Mouse (Mus musculus) liver, embryonic 15.5 days (tissue): ENCODE measurements around the gene Arid3a. TPM values are rescaled to one million over a fixed set of nuclear protein-coding genes. Genes with fewer than 3 reads are reported as not detected.
A peak's percentile ranks its signal among the peaks of the same experiment; 100 is the strongest.

Source experiments
- ATAC-seq: fragments of 200-750 bp; cut with Nextera tagmentation; 2 replicates; pipeline ENCODE4 v1.8.0; 2017; ENCODE audit warnings: moderate number of reproducible peaks, mild to moderate bottlenecking, moderate library complexity; ENCODE audit not compliant: insufficient read depth
- H3K27ac ChIP-seq: fragments of 300-500 bp; sonication (generic); replicated peaks from 2 replicates; pipeline ENCODE4 v1.5.1; 2015; ENCODE audit warnings: mild to moderate bottlenecking, inconsistent platforms
- H3K27me3 ChIP-seq: fragments of 300-500 bp; sonication (generic); 2 replicates; pipeline ENCODE4 v1.6.1; 2015; ENCODE audit warnings: mild to moderate bottlenecking, inconsistent platforms
- H3K36me3 ChIP-seq: fragments of 300-500 bp; sonication (generic); replicated peaks from 2 replicates; pipeline ENCODE4 v1.6.1; 2015; ENCODE audit warnings: moderate library complexity, mild to moderate bottlenecking, inconsistent platforms
- H3K4me1 ChIP-seq: fragments of 300-500 bp; sonication (generic); replicated peaks from 2 replicates; pipeline ENCODE4 v1.6.1; 2015; ENCODE audit warnings: inconsistent platforms
- H3K4me2 ChIP-seq: fragments of 300-500 bp; sonication (generic); 2 replicates; pipeline ENCODE4 v1.6.1; 2015; ENCODE audit warnings: moderate library complexity, mild to moderate bottlenecking, inconsistent platforms
- H3K4me3 ChIP-seq: fragments of 300-500 bp; sonication (generic); replicated peaks from 2 replicates; pipeline ENCODE4 v1.5.1; 2015; ENCODE audit warnings: mild to moderate bottlenecking, inconsistent platforms
- H3K9ac ChIP-seq: fragments of 300-500 bp; sonication (generic); 2 replicates; pipeline ENCODE4 v1.6.1; 2015; ENCODE audit warnings: moderate library complexity, mild to moderate bottlenecking, inconsistent platforms
- H3K9me3 ChIP-seq: fragments of 300-500 bp; sonication (generic); replicated peaks from 2 replicates; pipeline ENCODE4 v1.6.1; 2016; ENCODE audit warnings: inconsistent platforms
- WGBS: fragments of 180-500 bp; shearing (Covaris S2); methylation state at CpG from one replicate; pipeline ENCODE4 v1.1.7; 2015; ENCODE audit warnings: mixed read lengths; ENCODE audit not compliant: insufficient replicate concordance; 5-methylcytosine and 5-hydroxymethylcytosine counted together
- polyA plus RNA-seq: library from polyadenylated mRNA; unstranded; fragments of >200 nt; fragmentation: Nextera tagmentation; extraction: Ambion mirVana; gene quantifications from 2 replicates; pipeline ENCODE4 v1.2.1, GENCODE M21; 2015

Gene Arid3a
- polyA plus RNA-seq, 1 experiment from 2014 or later = 6.1 TPM

- WGBS = 49% methylated on average over 27 of the region's 27 CpGs
- Histone ChIP-seq H3K9me3 (no peaks in the 10 kb centered on the region), H3K9ac (peak overlapping the region; percentile 39; the same call in 1 of the 2 replicates), H3K36me3 (peaks cover 33% of the 10 kb centered on the region), H3K4me2 (peak overlapping the region; percentile 58), H3K27ac (peak overlapping the region; percentile 78), H3K4me1 (peaks cover 98% of the 10 kb centered on the region), H3K4me3 (peak overlapping the region; percentile 18; the same call in 1 of the 2 replicates), H3K27me3 (no peaks in the 10 kb centered on the region)
- ATAC-seq = peak; percentile 40
These were observed 10.1 kb downstream of the Arid3a start for GRCm38 (mm10) chr10:79936911-79937441.

GRCm38 (mm10) chr10:79937775-79938526 is 11.1 kb downstream of the Arid3a start:
- no peaks in the 10 kb centered on the region for H3K27me3 ChIP-seq
- no peak overlapping the region; the same call in 1 of the 2 replicates for H3K4me2 ChIP-seq
- H3K27ac ChIP-seq = peak overlapping the region; percentile 78
- peaks cover 98% of the 10 kb centered on the region for H3K4me1 ChIP-seq
- no peak overlapping the region for H3K4me3 ChIP-seq
- H3K36me3 ChIP-seq = peaks cover 24% of the 10 kb centered on the region; the same call in 1 of the 2 replicates
- peak; percentile 58 for ATAC-seq
- no peaks in the 10 kb centered on the region for H3K9me3 ChIP-seq
- no peak overlapping the region for H3K9ac ChIP-seq
- 65% methylated on average over 11 of the region's 11 CpGs for WGBS

- no peak for ATAC-seq
- Histone ChIP-seq H3K9me3 (no peaks in the 10 kb centered on the region), H3K4me2 (peak overlapping the region; percentile 15), H3K27me3 (no peaks in the 10 kb centered on the region), H3K4me3 (no peak overlapping the region), H3K36me3 (peaks cover 9% of the 10 kb centered on the region; the same call in 1 of the 2 replicates), H3K4me1 (peaks cover 98% of the 10 kb centered on the region), H3K27ac (0 out of 2 replicates have a peak overlapping the region, but pooled peaks have one; percentile 8), H3K9ac (no peak overlapping the region)
- 15% methylated on average over 7 of the region's 7 CpGs for WGBS
These were observed 13.9 kb downstream of the Arid3a start for GRCm38 (mm10) chr10:79940749-79941148.

- Histone ChIP-seq H3K27ac (peak overlapping the region; percentile 57; the same call in 1 of the 2 replicates), H3K27me3 (no peaks in the 10 kb centered on the region), H3K4me2 (no peak overlapping the region), H3K9me3 (no peaks in the 10 kb centered on the region), H3K4me3 (no peak overlapping the region), H3K4me1 (peaks cover 97% of the 10 kb centered on the region), H3K9ac (no peak overlapping the region), H3K36me3 (peaks cover 4% of the 10 kb centered on the region; the same call in 1 of the 2 replicates)
- no peak for ATAC-seq
- WGBS = 67% methylated on average over 1 of the region's 1 CpGs
These were observed 16.1 kb downstream of the Arid3a start for GRCm38 (mm10) chr10:79942988-79943387.

GRCm38 (mm10) chr10:79943471-79943901 is 16.6 kb downstream of the Arid3a start:
- H3K9me3 ChIP-seq = no peaks in the 10 kb centered on the region
- peak overlapping the region; percentile 57 for H3K27ac ChIP-seq
- H3K9ac ChIP-seq = no peak overlapping the region
- H3K36me3 ChIP-seq = peaks cover 8% of the 10 kb centered on the region
- no peak overlapping the region for H3K4me2 ChIP-seq
- WGBS = 44% methylated on average over 9 of the region's 9 CpGs
- H3K4me1 ChIP-seq = peaks cover 95% of the 10 kb centered on the region
- ATAC-seq = no peak
- no peak overlapping the region for H3K4me3 ChIP-seq
- H3K27me3 ChIP-seq = no peaks in the 10 kb centered on the region

GRCm38 (mm10) chr10:79945507-79946234 is 18.8 kb downstream of the Arid3a start:
- H3K9ac ChIP-seq = no peak overlapping the region
- H3K4me3 ChIP-seq = no peak overlapping the region
- no peak for ATAC-seq

GRCm38 (mm10) chr10:79946752-79947322 is 20.0 kb downstream of the Arid3a start:
- peak overlapping the region; percentile 58 for H3K4me2 ChIP-seq
- ATAC-seq = peak; percentile 61
- peaks cover 38% of the 10 kb centered on the region for H3K36me3 ChIP-seq
- 4% methylated on average over 7 of the region's 7 CpGs for WGBS
- H3K4me1 ChIP-seq = peaks cover 79% of the 10 kb centered on the region
- H3K9ac ChIP-seq = peak overlapping the region; percentile 45
- H3K9me3 ChIP-seq = no peaks in the 10 kb centered on the region
- peak overlapping the region; percentile 61 for H3K27ac ChIP-seq
- peak overlapping the region; percentile 24 for H3K4me3 ChIP-seq
- no peaks in the 10 kb centered on the region for H3K27me3 ChIP-seq

More at GRCm38 (mm10) chr10:79945507-79946234, 18.8 kb downstream of the Arid3a start:
- Histone ChIP-seq H3K27me3 (no peaks in the 10 kb centered on the region), H3K4me1 (peaks cover 89% of the 10 kb centered on the region), H3K4me2 (peak overlapping the region; percentile 58), H3K9me3 (no peaks in the 10 kb centered on the region), H3K36me3 (peaks cover 29% of the 10 kb centered on the region), H3K27ac (peak overlapping the region; percentile 61)
- 46% methylated on average over 16 of the region's 16 CpGs for WGBS

- 60% methylated on average over 6 of the region's 6 CpGs for WGBS
- Histone ChIP-seq H3K4me2 (peak overlapping the region; percentile 58; the same call in 1 of the 2 replicates), H3K9ac (no peak overlapping the region), H3K36me3 (peaks cover 36% of the 10 kb centered on the region), H3K4me3 (0 out of 2 replicates have a peak overlapping the region, but pooled peaks have one; percentile 24), H3K27ac (0 out of 2 replicates have a peak overlapping the region, but pooled peaks have one; percentile 61), H3K9me3 (no peaks in the 10 kb centered on the region), H3K4me1 (peaks cover 72% of the 10 kb centered on the region), H3K27me3 (no peaks in the 10 kb centered on the region)
- ATAC-seq = no peak
These were observed 20.7 kb downstream of the Arid3a start for GRCm38 (mm10) chr10:79947502-79947901.

- H3K27ac ChIP-seq = no peak overlapping the region
- no peak overlapping the region for H3K9ac ChIP-seq
- H3K4me2 ChIP-seq = no peak overlapping the region
- no peak for ATAC-seq
- 82% methylated on average over 4 of the region's 4 CpGs for WGBS
- no peak overlapping the region for H3K4me3 ChIP-seq
- no peaks in the 10 kb centered on the region for H3K9me3 ChIP-seq
- H3K4me1 ChIP-seq = peaks cover 52% of the 10 kb centered on the region
- H3K36me3 ChIP-seq = peaks cover 49% of the 10 kb centered on the region
- no peaks in the 10 kb centered on the region for H3K27me3 ChIP-seq
These were observed 23.0 kb downstream of the Arid3a start for GRCm38 (mm10) chr10:79949873-79950272.

- WGBS = 79% methylated on average over 18 of the region's 18 CpGs
These were observed 23.8 kb downstream of the Arid3a start for GRCm38 (mm10) chr10:79950661-79951060.

More at GRCm38 (mm10) chr10:79950661-79951060, 23.8 kb downstream of the Arid3a start:
- no peak overlapping the region for H3K4me3 ChIP-seq
- H3K4me2 ChIP-seq = no peak overlapping the region
- H3K9ac ChIP-seq = no peak overlapping the region
- H3K9me3 ChIP-seq = no peaks in the 10 kb centered on the region
- H3K27ac ChIP-seq = no peak overlapping the region
- H3K4me1 ChIP-seq = peaks cover 45% of the 10 kb centered on the region
- peaks cover 49% of the 10 kb centered on the region for H3K36me3 ChIP-seq
- no peaks in the 10 kb centered on the region for H3K27me3 ChIP-seq
- ATAC-seq = no peak
